8 mouse cellular contexts compared by ENCODE assay signal in genomic region chr13:107889588-107889984, GRCm38 (mm10).
DNase-seq lines count a peak whose midpoint lies in the region; ATAC-seq and TF ChIP-seq lines count a peak whose summit lies in the region.

No protein-coding gene starts in this region.

- H3K4me1 ChIP-seq in heart, embryonic 15.5 days (replicated peaks) = peaks cover 13% of the 10 kb centered on the region
- peaks cover 22% of the 10 kb centered on the region for H3K4me1 ChIP-seq in intestine, embryonic 14.5 days (replicated peaks; ENCODE audit: control insufficient read depth, insufficient read depth, low read length)
- peaks cover 35% of the 10 kb centered on the region for H3K4me1 ChIP-seq in neural tube, embryonic 13.5 days (replicated peaks)

- TF ChIP-seq POLR2A in brain, embryonic 14.5 days (IDR thresholded peaks at IDR 0.05; ENCODE audit: borderline replicate concordance, extremely low read depth, insufficient read depth, insufficient read length, poor library complexity, severe bottlenecking) = no peak

- peak overlapping the region; percentile 90 for H3K9ac ChIP-seq in heart, embryonic 15.5 days
- H3K9ac ChIP-seq in intestine, embryonic 14.5 days (ENCODE audit: low read length) = peak overlapping the region; percentile 88
- H3K9ac ChIP-seq in neural tube, embryonic 13.5 days = peak overlapping the region; percentile 99

- peak overlapping the region; percentile 92 for H3K4me2 ChIP-seq in heart, embryonic 15.5 days
- H3K4me2 ChIP-seq in intestine, embryonic 14.5 days (ENCODE audit: low read length) = peak overlapping the region; percentile 64
- peak overlapping the region; percentile 64 for H3K4me2 ChIP-seq in neural tube, embryonic 13.5 days

- TF ChIP-seq CTCF in brain, embryonic 14.5 days (IDR thresholded peaks at IDR 0.05; ENCODE audit: borderline replicate concordance, extremely low read depth, insufficient read depth, insufficient read length) = no peak

- DNase-seq in heart, adult 11 months = no peak
- DNase-seq in 3T3-L1 (ENCODE audit: low read depth, low spot score) = peak; percentile 40
- peak; percentile 60 for DNase-seq in brain, embryonic 14.5 days (ENCODE audit: low read depth)
- no peak for DNase-seq in intestine, embryonic 14.5 days (ENCODE audit: low spot score)
- no peak for DNase-seq in adrenal gland, adult 18-20 months (ENCODE audit: low spot score in 2 of 2)
- no peak for DNase-seq in ovary, postnatal 14 days (ENCODE audit: low spot score)

- WGBS in heart, embryonic 15.5 days = under 1% methylated on average over 34 of the region's 66 CpGs
- WGBS in intestine, embryonic 14.5 days = under 1% methylated on average over 52 of the region's 66 CpGs
- WGBS in neural tube, embryonic 13.5 days = under 1% methylated on average over 39 of the region's 66 CpGs

- peak overlapping the region; percentile 98 for H3K27ac ChIP-seq in heart, embryonic 15.5 days
- H3K27ac ChIP-seq in intestine, embryonic 14.5 days (ENCODE audit: low read depth) = peak overlapping the region; percentile 81; the same call in 1 of the 2 replicates
- H3K27ac ChIP-seq in neural tube, embryonic 13.5 days (replicated peaks) = peak overlapping the region; percentile 99

- ATAC-seq in heart, embryonic 15.5 days (replicated peaks; ENCODE audit: insufficient number of reproducible peaks, insufficient read depth, low FRiP score, low read depth) = no peak
- ATAC-seq in intestine, embryonic 14.5 days (replicated peaks; ENCODE audit: low FRiP score, low TSS enrichment, low read depth) = peak; percentile 18
- no peak for ATAC-seq in neural tube, embryonic 13.5 days (ENCODE audit: low read depth)

- H3K36me3 ChIP-seq in heart, embryonic 15.5 days = no peaks in the 10 kb centered on the region
- H3K36me3 ChIP-seq in intestine, embryonic 14.5 days (ENCODE audit: control insufficient read depth, insufficient read depth, low read length) = no peaks in the 10 kb centered on the region
- H3K36me3 ChIP-seq in neural tube, embryonic 13.5 days = no peaks in the 10 kb centered on the region

- H3K4me3 ChIP-seq in heart, embryonic 15.5 days = peak overlapping the region; percentile 79
- H3K4me3 ChIP-seq in intestine, embryonic 14.5 days (ENCODE audit: low read depth, low read length) = peak overlapping the region; percentile 92
- H3K4me3 ChIP-seq in neural tube, embryonic 13.5 days = peak overlapping the region; percentile 97

- H3K27me3 ChIP-seq in heart, embryonic 15.5 days = peaks cover 16% of the 10 kb centered on the region
- H3K27me3 ChIP-seq in intestine, embryonic 14.5 days (replicated peaks; ENCODE audit: control insufficient read depth, insufficient read depth, low read length) = no peaks in the 10 kb centered on the region
- H3K27me3 ChIP-seq in neural tube, embryonic 13.5 days = no peaks in the 10 kb centered on the region

- no peaks in the 10 kb centered on the region for H3K9me3 ChIP-seq in heart, embryonic 15.5 days (replicated peaks)
- H3K9me3 ChIP-seq in intestine, embryonic 14.5 days (ENCODE audit: control insufficient read depth, low read length) = no peaks in the 10 kb centered on the region
- H3K9me3 ChIP-seq in neural tube, embryonic 13.5 days = no peaks in the 10 kb centered on the region

Comparison
In these comparisons a context has a peak if more than half of its experiments do, and no peak if none do; other contexts are left out.
1. DNase-seq: peak in 3T3-L1 (single experiment) and brain, embryonic 14.5 days (single experiment); none in heart, adult 11 months (single experiment), intestine, embryonic 14.5 days (single experiment), adrenal gland, adult 18-20 months (0 of 2) and ovary, postnatal 14 days (single experiment).
2. Peak in every context shown above with its lines, with median percentiles within 50 percentile points of each other: H3K27ac ChIP-seq, H3K4me2 ChIP-seq, H3K4me3 ChIP-seq and H3K9ac ChIP-seq.